Mouse (Mus musculus) midbrain, embryonic 12.5 days (tissue): ENCODE measurements around the gene Pnpla2. TPM values are rescaled to one million over a fixed set of nuclear protein-coding genes. Genes with fewer than 3 reads are reported as not detected.

Experiments used
- ATAC-seq: fragments of 200-750 bp; cut with Nextera tagmentation; 2 replicates; pipeline ENCODE4 v1.8.0; 2017; ENCODE audit warnings: low read depth, moderate TSS enrichment, moderate library complexity; ENCODE audit not compliant: low FRiP score
- H3K27ac ChIP-seq: fragments of 300-500 bp; sonication (generic); replicated peaks from 2 replicates; pipeline ENCODE4 v1.5.1; 2016; ENCODE audit warnings: mild to moderate bottlenecking
- H3K27me3 ChIP-seq: fragments of 300-500 bp; sonication (generic); 2 replicates; pipeline ENCODE4 v1.6.1; 2016; ENCODE audit warnings: mild to moderate bottlenecking
- H3K36me3 ChIP-seq: fragments of 300-500 bp; sonication (generic); 2 replicates; pipeline ENCODE4 v1.6.1; 2016
- H3K4me1 ChIP-seq: fragments of 300-500 bp; sonication (generic); 2 replicates; pipeline ENCODE4 v1.6.1; 2016
- H3K4me2 ChIP-seq: fragments of 300-500 bp; sonication (generic); replicated peaks from 2 replicates; pipeline ENCODE4 v1.6.1; 2016; ENCODE audit warnings: mild to moderate bottlenecking, moderate library complexity
- H3K4me3 ChIP-seq: fragments of 300-500 bp; sonication (generic); 2 replicates; pipeline ENCODE4 v1.5.1; 2016; ENCODE audit warnings: mild to moderate bottlenecking
- H3K9ac ChIP-seq: fragments of 300-500 bp; sonication (generic); replicated peaks from 2 replicates; pipeline ENCODE4 v1.6.1; 2016; ENCODE audit warnings: mild to moderate bottlenecking, moderate library complexity
- H3K9me3 ChIP-seq: fragments of 300-500 bp; sonication (generic); 2 replicates; pipeline ENCODE4 v1.6.1; 2016; ENCODE audit warnings: mild to moderate bottlenecking
- WGBS: fragments of 180-500 bp; shearing (Covaris S2); methylation state at CpG from one replicate; pipeline ENCODE4 v1.1.7; 2016; 5-methylcytosine and 5-hydroxymethylcytosine counted together
- polyA plus RNA-seq: library from polyadenylated mRNA; unstranded; fragments of >200 nt; fragmentation: Nextera tagmentation; extraction: Ambion mirVana; gene quantifications from 2 replicates; pipeline ENCODE4 v1.2.1, GENCODE M21; 2016

The Pnpla2 gene
- polyA plus RNA-seq, 1 experiment from 2014 or later = 18.3 TPM

DNA sequence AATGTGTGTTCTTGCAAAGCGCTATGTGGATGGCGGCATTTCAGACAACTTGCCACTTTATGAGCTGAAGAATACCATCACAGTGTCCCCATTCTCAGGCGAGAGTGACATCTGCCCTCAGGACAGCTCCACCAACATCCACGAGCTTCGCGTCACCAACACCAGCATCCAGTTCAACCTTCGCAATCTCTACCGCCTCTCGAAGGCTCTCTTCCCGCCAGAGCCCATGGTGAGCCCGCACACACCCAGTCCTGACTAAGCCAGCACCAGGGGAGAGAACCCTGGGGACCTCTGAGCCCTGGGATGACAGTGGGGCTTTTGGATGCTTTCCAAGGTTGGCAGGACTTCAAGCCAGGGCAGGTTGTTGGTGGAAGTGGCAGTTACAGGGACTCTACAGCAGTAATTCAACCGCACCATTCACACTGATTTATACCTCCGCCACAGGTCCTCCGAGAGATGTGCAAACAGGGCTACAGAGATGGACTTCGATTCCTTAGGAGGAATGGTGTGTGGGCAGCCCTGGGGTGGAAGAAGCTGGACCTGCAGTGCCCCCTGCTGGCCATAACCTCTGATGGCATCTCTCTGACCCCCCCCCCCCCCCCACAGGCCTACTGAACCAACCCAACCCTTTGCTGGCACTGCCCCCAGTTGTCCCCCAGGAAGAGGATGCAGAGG, 3.1 kb downstream of the Pnpla2 start:
- ATAC-seq = no peak
- H3K4me3 ChIP-seq = no peak overlapping the region
- no peaks in the 10 kb centered on the region for H3K9me3 ChIP-seq
- H3K27me3 ChIP-seq = peaks cover 62% of the 10 kb centered on the region
- WGBS = 75% methylated on average over 15 of the region's 15 CpGs
- H3K27ac ChIP-seq = no peak overlapping the region
- no peak overlapping the region for H3K4me2 ChIP-seq
- H3K36me3 ChIP-seq = peaks cover 15% of the 10 kb centered on the region; the same call in 1 of the 2 replicates
- peaks cover 24% of the 10 kb centered on the region for H3K4me1 ChIP-seq
- H3K9ac ChIP-seq = no peak overlapping the region

DNA sequence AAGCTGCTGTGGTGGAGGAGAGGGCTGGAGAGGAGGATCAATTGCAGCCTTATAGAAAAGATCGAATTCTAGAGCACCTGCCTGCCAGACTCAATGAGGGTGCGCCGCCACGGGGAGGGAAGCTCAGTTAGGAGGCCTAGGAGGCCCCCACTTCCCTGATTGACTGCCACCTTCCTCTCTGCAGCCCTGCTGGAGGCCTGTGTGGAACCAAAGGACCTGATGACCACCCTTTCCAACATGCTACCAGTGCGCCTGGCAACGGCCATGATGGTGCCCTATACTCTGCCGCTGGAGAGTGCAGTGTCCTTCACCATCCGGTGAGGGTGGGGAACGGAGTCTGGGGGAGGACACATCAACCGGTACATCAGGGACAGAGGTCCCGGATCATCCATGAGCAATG, 3.7 kb downstream of the Pnpla2 start:
- Histone ChIP-seq H3K4me2 (no peak overlapping the region), H3K27me3 (peaks cover 67% of the 10 kb centered on the region), H3K36me3 (peaks cover 15% of the 10 kb centered on the region; the same call in 1 of the 2 replicates), H3K27ac (no peak overlapping the region), H3K4me1 (peaks cover 24% of the 10 kb centered on the region), H3K9me3 (no peaks in the 10 kb centered on the region), H3K9ac (no peak overlapping the region), H3K4me3 (no peak overlapping the region)
- 92% methylated on average over 11 of the region's 11 CpGs for WGBS
- ATAC-seq = no peak

DNA sequence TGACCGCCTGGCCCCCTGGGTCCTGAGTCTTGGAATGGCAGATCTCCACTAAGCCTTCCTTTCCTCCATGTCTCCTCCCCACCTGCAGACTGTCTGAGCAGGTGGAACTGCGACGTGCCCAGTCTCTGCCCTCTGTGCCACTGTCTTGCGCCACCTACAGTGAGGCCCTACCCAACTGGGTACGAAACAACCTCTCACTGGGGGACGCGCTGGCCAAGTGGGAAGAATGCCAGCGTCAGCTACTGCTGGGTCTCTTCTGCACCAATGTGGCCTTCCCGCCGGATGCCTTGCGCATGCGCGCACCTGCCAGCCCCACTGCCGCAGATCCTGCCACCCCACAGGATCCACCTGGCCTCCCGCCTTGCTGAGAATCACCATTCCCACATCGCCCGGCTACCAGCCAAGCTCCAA, 4.3 kb downstream of the Pnpla2 start:
- Histone ChIP-seq H3K4me3 (no peak overlapping the region), H3K4me1 (peaks cover 25% of the 10 kb centered on the region), H3K27me3 (peaks cover 73% of the 10 kb centered on the region)

DNA sequence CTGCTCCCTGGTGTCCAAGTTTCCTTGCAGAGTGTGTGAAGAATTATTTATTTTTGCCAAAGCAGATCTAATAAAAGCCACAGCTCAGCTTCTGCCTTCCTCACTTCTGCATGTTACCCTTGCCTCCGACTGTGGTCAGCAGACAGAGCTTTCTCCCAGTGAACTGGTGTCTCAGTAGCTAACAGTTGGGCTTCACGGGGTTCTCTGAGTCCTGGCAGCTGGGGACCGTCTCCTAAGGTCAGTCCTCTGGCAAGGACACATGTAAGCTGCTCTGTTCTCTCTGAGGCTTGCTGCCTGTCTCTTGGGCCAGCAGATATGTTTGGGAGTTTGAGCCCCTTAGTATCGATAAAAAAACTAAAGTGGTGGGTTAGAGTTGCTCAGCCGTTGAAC, 5.0 kb downstream of the Pnpla2 start:
- peaks cover 80% of the 10 kb centered on the region for H3K27me3 ChIP-seq

More for the DNA sequence above, 4.3 kb downstream of the Pnpla2 start:
- 95% methylated on average over 17 of the region's 17 CpGs for WGBS
- ATAC-seq = no peak
- Histone ChIP-seq H3K4me2 (no peak overlapping the region), H3K27ac (no peak overlapping the region), H3K9ac (no peak overlapping the region), H3K9me3 (no peaks in the 10 kb centered on the region), H3K36me3 (peaks cover 15% of the 10 kb centered on the region; the same call in 1 of the 2 replicates)

DNA sequence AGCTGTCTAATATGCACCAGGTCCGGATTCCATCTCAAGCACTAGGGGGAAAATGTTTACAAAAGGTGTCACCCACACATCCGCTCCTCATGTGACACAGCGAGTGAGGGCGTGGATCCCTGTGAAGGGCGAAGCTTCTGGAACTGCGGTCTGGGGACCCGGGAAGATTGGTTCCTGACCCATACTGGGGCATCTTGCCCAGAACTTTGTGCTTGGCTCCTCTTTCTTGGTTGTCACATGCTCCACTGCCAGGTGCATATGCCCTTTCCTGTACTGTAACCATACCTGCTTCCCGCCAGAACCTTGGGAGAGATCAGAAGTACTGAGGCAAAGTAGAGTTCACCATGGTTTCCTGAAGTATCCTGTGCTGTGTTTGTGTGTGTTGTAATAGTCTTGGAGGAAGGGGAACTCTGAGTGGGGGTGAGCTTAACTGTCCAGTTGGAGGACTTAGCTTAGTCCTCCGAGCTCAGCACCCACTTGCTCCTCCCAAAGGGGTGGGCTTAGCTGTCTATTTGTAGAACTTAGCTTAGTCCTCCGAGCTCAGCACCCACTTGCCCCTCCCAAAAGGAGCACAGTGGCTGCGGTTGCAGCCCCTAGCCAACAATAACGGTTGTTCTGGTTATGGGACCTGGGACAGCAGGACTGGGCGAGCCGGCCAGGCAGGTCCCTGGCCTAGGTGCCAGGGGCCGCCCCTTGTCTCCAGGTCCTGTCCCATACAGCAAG, 5.6 kb downstream of the Pnpla2 start, which contains the start of gene Cracr2b:
Cracr2b (plus strand) TSS at position 704 of the 723 bp plus-strand sequence.
- Histone ChIP-seq H3K4me1 (peaks cover 27% of the 10 kb centered on the region), H3K4me3 (peak within 1 kb of the TSS; percentile 40), H3K9ac (peak within 1 kb of the TSS; percentile 49; the same call in 1 of the 2 replicates), H3K27me3 (peaks cover 86% of the 10 kb centered on the region), H3K9me3 (no peaks in the 10 kb centered on the region), H3K4me2 (peak within 1 kb of the TSS; percentile 54), H3K27ac (no peak within 1 kb of the TSS), H3K36me3 (peaks cover 15% of the 10 kb centered on the region; the same call in 1 of the 2 replicates)
- 71% methylated on average over 15 of the region's 15 CpGs for WGBS
- no peak for ATAC-seq

More for the DNA sequence above, 5.0 kb downstream of the Pnpla2 start:
- H3K4me1 ChIP-seq = peaks cover 27% of the 10 kb centered on the region
- no peak overlapping the region for H3K4me3 ChIP-seq
- 75% methylated on average over 5 of the region's 5 CpGs for WGBS
- peaks cover 15% of the 10 kb centered on the region; the same call in 1 of the 2 replicates for H3K36me3 ChIP-seq
- H3K9ac ChIP-seq = no peak overlapping the region
- no peak overlapping the region for H3K4me2 ChIP-seq
- H3K9me3 ChIP-seq = no peaks in the 10 kb centered on the region
- ATAC-seq = no peak
- no peak overlapping the region for H3K27ac ChIP-seq

DNA sequence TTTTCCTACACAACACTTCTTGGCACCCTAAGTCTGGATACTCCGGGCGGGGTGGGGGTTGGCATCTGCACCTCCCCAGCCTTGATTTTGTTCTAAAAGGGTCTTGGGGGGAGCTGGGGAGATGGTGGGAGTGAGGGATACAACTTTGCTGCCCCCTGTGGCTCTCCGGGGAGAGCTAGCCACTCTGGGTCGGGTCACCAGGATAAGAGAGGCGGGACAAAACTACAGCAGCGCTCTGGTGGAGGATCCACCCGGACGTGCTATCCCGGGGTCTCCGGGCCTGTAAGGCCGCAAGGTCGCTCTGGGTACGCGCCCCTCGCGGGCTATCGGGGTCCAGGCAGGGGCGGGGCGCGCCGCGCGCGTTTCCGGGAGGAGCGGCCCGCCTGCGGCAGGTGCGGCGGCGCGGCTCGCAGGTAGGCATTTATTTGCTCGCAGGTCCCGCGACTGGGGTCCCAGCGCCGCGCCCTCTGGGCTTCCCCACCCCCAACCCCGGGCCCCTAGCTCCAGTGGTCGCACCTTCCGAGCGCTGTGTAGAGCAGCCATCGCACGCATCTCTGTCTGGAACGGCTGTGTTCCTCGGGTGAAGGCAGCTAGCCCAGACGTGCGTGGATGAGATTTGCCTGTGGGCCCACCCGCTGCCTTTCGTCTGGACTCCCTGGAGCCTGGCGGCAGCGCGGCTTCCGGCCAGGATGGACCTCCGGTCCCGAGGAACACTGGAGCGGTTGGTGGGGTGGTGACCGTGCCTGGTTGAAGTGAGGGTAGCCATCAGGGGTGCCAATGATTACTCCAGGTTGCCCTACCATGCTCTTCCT, 6.7 kb downstream of the Pnpla2 start:
- 2% methylated on average over 55 of the region's 59 CpGs for WGBS
- no peaks in the 10 kb centered on the region for H3K9me3 ChIP-seq
- H3K36me3 ChIP-seq = peaks cover 15% of the 10 kb centered on the region; the same call in 1 of the 2 replicates
- H3K27ac ChIP-seq = no peak overlapping the region
- H3K4me1 ChIP-seq = peaks cover 21% of the 10 kb centered on the region
- peaks cover 89% of the 10 kb centered on the region for H3K27me3 ChIP-seq
- H3K9ac ChIP-seq = peak overlapping the region; percentile 49; the same call in 1 of the 2 replicates
- peak overlapping the region; percentile 40 for H3K4me3 ChIP-seq
- ATAC-seq = no peak
- peak overlapping the region; percentile 54 for H3K4me2 ChIP-seq

DNA sequence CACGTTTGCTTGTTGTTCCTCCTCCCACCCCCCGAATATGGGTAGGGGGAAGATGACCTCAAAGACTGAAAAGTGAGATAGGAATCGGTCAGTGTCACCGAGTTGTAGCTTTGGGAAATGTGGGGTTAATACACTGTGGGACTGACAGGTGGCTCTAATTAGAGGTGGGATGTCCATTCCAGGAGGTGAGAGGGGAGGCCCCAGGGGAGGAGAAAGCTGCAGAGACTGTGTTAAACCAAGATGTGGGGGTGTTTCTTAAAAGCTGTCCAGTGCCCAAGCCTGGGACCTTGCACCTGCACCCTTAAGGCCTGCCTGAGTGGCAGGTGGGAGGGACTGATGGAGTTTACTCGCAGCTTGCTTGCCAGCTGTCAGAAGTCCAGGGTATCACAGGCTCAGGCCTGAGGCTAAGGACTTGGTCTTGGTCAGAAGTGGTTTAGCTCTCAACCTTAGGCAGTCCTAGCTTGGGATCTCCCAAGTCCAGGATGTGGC, 7.4 kb downstream of the Pnpla2 start:
- peak overlapping the region; percentile 40; the same call in 1 of the 2 replicates for H3K4me3 ChIP-seq
- H3K9ac ChIP-seq = no peak overlapping the region
- peak overlapping the region; percentile 54 for H3K4me2 ChIP-seq
- H3K27ac ChIP-seq = no peak overlapping the region
- peaks cover 27% of the 10 kb centered on the region for H3K4me1 ChIP-seq
- H3K36me3 ChIP-seq = peaks cover 15% of the 10 kb centered on the region; the same call in 1 of the 2 replicates
- peaks cover 87% of the 10 kb centered on the region for H3K27me3 ChIP-seq
- no peaks in the 10 kb centered on the region for H3K9me3 ChIP-seq
- 19% methylated on average over 5 of the region's 5 CpGs for WGBS
- ATAC-seq = no peak

DNA sequence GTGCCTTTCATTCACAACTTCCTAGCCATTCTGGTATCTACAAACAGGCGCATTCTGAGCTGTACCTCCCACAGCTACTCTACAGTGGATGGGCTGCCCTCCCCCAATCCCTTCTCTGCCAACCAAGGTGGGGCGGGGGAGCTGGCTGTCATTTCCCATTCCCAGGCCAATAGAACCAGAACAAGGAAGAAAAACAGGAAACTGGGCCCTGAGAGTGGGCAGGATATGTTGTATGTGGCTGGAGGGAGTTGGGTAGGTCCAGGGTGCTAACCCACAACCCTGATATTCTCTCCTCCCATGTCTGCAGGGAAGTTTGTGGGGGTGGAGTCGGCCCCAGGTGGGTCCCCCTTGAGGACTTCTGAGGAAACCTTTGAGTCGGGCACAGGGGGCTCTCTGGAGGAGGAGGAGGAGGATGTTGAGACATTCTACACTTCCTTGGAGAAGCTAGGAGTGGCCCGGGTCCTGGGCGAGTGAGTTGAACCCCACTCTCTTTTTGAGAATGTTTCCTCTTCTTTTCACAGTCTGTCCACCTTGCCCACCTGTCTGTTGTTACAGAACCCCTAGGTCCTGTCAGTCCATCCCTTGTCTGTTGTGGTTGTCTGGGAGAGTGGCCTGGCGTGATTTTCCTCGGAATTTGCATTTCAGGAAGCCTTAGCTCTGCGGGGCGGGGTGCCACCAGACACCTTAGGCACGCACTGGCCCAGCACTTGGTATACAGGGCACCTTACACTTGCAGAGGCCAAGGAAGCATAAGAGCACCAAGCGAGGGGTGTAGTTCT, 9.0 kb downstream of the Pnpla2 start:
- H3K4me3 ChIP-seq = peak overlapping the region; percentile 17
- H3K9me3 ChIP-seq = no peaks in the 10 kb centered on the region
- no peak overlapping the region for H3K4me2 ChIP-seq
- ATAC-seq = no peak
- H3K4me1 ChIP-seq = peaks cover 42% of the 10 kb centered on the region
- 22% methylated on average over 12 of the region's 12 CpGs for WGBS
- H3K27ac ChIP-seq = no peak overlapping the region
- H3K27me3 ChIP-seq = peaks cover 82% of the 10 kb centered on the region
- H3K36me3 ChIP-seq = 0 out of 2 replicates have a peak, but pooled peaks cover 11% of the 10 kb centered on the region
- no peak overlapping the region for H3K9ac ChIP-seq

DNA sequence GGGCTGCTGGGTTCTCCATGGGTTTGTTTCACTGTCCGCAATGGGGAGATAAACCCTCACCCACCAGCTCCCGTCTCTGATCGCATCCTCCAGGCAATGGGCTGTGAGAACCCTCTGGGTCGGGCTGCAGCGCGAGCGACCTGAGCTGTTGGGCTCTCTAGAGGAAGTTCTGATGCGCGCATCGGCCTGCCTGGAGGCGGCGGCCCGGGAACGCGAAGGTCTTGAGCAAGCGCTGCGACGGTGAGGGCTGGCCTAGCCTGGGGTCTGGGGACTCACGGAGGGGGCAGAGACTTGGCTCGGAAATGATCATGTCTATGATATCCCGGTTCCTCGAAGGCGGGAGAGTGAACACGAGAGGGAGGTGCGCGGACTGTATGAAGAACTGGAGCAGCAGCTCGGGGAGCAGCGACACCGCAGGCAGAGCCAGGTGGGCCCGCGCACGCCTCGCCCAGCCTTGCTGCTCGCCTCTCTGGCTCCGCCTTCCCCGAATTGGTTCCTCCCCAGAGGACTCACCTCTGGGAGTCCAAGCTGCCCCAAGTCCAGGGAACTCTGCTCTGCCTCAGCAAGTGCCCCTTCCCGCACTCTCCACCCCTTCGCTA, 9.7 kb downstream of the Pnpla2 start:
- no peak overlapping the region for H3K27ac ChIP-seq
- H3K4me3 ChIP-seq = peak overlapping the region; percentile 17
- H3K4me1 ChIP-seq = peaks cover 49% of the 10 kb centered on the region
- ATAC-seq = no peak
- peaks cover 75% of the 10 kb centered on the region for H3K27me3 ChIP-seq
- 4% methylated on average over 33 of the region's 38 CpGs for whole genome bisulfite sequencing
- peaks cover 7% of the 10 kb centered on the region; the same call in 1 of the 2 replicates for H3K36me3 ChIP-seq
- no peak overlapping the region for H3K9ac ChIP-seq
- no peaks in the 10 kb centered on the region for H3K9me3 ChIP-seq
- peak overlapping the region; percentile 25 for H3K4me2 ChIP-seq

DNA sequence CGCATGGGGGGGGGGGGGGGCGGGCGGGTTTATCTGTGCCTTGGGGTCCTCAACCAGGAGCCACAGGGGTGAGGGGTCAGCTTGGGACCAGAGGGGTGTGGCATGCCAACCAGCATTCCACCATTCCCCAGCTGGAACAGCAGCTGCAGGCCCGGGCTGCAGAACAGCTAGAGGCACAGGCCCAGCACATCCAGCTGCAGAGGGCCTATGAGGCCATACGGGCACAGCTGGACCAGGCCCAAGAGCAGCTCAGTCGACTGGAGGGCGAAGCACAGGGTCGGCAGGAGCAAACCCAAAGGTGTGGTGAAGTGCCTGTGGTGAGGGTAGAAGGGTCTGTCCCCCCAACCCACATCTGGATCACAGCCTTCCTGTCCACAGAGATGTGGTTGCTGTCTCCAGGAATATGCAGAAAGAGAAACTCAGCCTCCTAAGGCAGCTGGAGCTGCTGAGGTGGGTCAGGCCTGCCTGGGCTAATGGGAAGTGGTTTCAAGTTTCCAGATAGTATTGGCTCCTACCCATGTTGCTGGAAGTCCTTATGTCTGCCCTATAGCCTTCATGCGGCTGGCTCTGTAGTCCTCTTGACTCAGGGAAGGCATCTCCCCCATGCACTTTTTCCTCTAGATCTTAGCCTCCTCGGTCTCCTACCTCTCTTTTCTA, 10.5 kb downstream of the Pnpla2 start:
- no peak for ATAC-seq
- 43% methylated on average over 8 of the region's 10 CpGs for WGBS
- H3K36me3 ChIP-seq = peaks cover 10% of the 10 kb centered on the region
- H3K27me3 ChIP-seq = peaks cover 67% of the 10 kb centered on the region
- H3K4me2 ChIP-seq = no peak overlapping the region
- peak overlapping the region; percentile 17; the same call in 1 of the 2 replicates for H3K4me3 ChIP-seq
- H3K9me3 ChIP-seq = no peaks in the 10 kb centered on the region
- no peak overlapping the region for H3K9ac ChIP-seq
- peaks cover 54% of the 10 kb centered on the region for H3K4me1 ChIP-seq
- no peak overlapping the region for H3K27ac ChIP-seq
